Mouse (Mus musculus) spleen, adult 2 months (tissue): ENCODE results near the gene Stk38. TPM values are rescaled to one million over a fixed set of nuclear protein-coding genes. Genes with fewer than 3 reads are reported as not detected.

ENCODE experiments used
- DNase-seq, 2 experiments: peaks; one replicate each; pipeline versions ENCODE4 v3.0.0 to v3.0.0-alpha.2; 2012 to 2021; ENCODE audit warnings: low spot score in 2 of 2, low read depth in 1 of 2
- H3K27ac ChIP-seq: fragments of 200-500 bp; 2 replicates; pipeline ENCODE4 v1.5.1; 2012; ENCODE audit warnings: low read length, inconsistent platforms; ENCODE audit not compliant: insufficient read depth
- H3K27me3 ChIP-seq: fragments of 200-500 bp; 2 replicates; pipeline ENCODE4 v1.6.1; 2012; ENCODE audit warnings: mild to moderate bottlenecking, moderate library complexity, low read length, inconsistent platforms; ENCODE audit not compliant: control insufficient read depth, insufficient read depth
- H3K36me3 ChIP-seq: fragments of 200-500 bp; 2 replicates; pipeline ENCODE4 v1.6.1; 2012; ENCODE audit warnings: mild to moderate bottlenecking, low read length, inconsistent platforms; ENCODE audit not compliant: control insufficient read depth, insufficient read depth
- H3K4me1 ChIP-seq: fragments of 200-500 bp; 2 replicates; pipeline ENCODE4 v1.6.1; 2011; ENCODE audit warnings: inconsistent platforms; ENCODE audit not compliant: control insufficient read depth, insufficient read depth, insufficient read length
- H3K4me3 ChIP-seq: fragments of 200-500 bp; 2 replicates; pipeline ENCODE4 v1.5.1; 2011; ENCODE audit warnings: mild to moderate bottlenecking, inconsistent platforms; ENCODE audit not compliant: insufficient read depth, insufficient read length; ENCODE audit errors: extremely low read depth
- CTCF ChIP-seq: fragments of 200-500 bp; IDR thresholded peaks from 2 replicates; pipeline ENCODE4 v1.5.1; 2011; ENCODE audit warnings: mild to moderate bottlenecking, inconsistent platforms; ENCODE audit not compliant: insufficient read depth, insufficient read length, insufficient replicate concordance; ENCODE audit errors: extremely low read depth
- POLR2A ChIP-seq: fragments of 200-500 bp; IDR thresholded peaks from 2 replicates; pipeline ENCODE4 v1.6.1; 2011; ENCODE audit warnings: low read depth, low read length, inconsistent platforms
- WGBS: fragments of 180-500 bp; shearing (Covaris S2); methylation state at CpG from one replicate; pipeline ENCODE4 v1.1.7; 2018; 5-methylcytosine and 5-hydroxymethylcytosine counted together
- polyA plus RNA-seq: library from polyadenylated mRNA; depleted of rRNA; stranded (reverse); fragments of >200 nt; gene quantifications from 2 replicates; pipeline ENCODE4 v1.2.3, GENCODE M21; 2012

Stk38 gene
- polyA plus RNA-seq, 1 experiment: 119 TPM

- Histone ChIP-seq H3K36me3 (no peaks in the 10 kb centered on the region), H3K27ac (no peak overlapping the region), H3K4me3 (no peak overlapping the region), H3K27me3 (peaks cover 1% of the 10 kb centered on the region; the same call in 1 of the 2 replicates), H3K4me1 (no peaks in the 10 kb centered on the region)
- no peak for DNase-seq
- TF ChIP-seq POLR2A (no peak), CTCF (no peak)
- 94% methylated on average over 6 of the region's 6 CpGs for WGBS
Measured at GRCm38 (mm10) chr17:29053067-29053466, 45.3 kb upstream of the Stk38 start.

- TF ChIP-seq POLR2A (no peak), CTCF (no peak)
- 48% methylated on average over 14 of the region's 14 CpGs for WGBS
- H3K27ac ChIP-seq: no peak overlapping the region
- no peak for DNase-seq
- no peaks in the 10 kb centered on the region for H3K27me3 ChIP-seq
- no peaks in the 10 kb centered on the region for H3K4me1 ChIP-seq
- H3K4me3 ChIP-seq: no peak overlapping the region
- peaks cover 9% of the 10 kb centered on the region for H3K36me3 ChIP-seq
Measured at GRCm38 (mm10) chr17:29050791-29051190, 43.0 kb upstream of the Stk38 start.

GRCm38 (mm10) chr17:29049923-29050322 is 42.1 kb upstream of the Stk38 start:
- no peaks in the 10 kb centered on the region for H3K4me1 ChIP-seq
- WGBS: 85% methylated on average over 7 of the region's 7 CpGs
- TF ChIP-seq POLR2A (no peak), CTCF (no peak)
- no peaks in the 10 kb centered on the region for H3K27me3 ChIP-seq
- H3K27ac ChIP-seq: no peak overlapping the region
- DNase-seq: no peak
- H3K4me3 ChIP-seq: no peak overlapping the region
- peaks cover 13% of the 10 kb centered on the region for H3K36me3 ChIP-seq

- WGBS: 67% methylated on average over 5 of the region's 5 CpGs
- no peak for DNase-seq
- no peak overlapping the region for H3K4me3 ChIP-seq
- H3K27ac ChIP-seq: no peak overlapping the region
- H3K36me3 ChIP-seq: peaks cover 16% of the 10 kb centered on the region
- H3K27me3 ChIP-seq: no peaks in the 10 kb centered on the region
- no peaks in the 10 kb centered on the region for H3K4me1 ChIP-seq
- TF ChIP-seq POLR2A (no peak), CTCF (no peak)
Measured at GRCm38 (mm10) chr17:29049508-29049889, 41.7 kb upstream of the Stk38 start.

GRCm38 (mm10) chr17:29048748-29049507 is 41.1 kb upstream of the Stk38 start:
- H3K4me1 ChIP-seq: no peaks in the 10 kb centered on the region
- TF ChIP-seq POLR2A: no peak
- TF ChIP-seq CTCF: peak; percentile 86
- H3K4me3 ChIP-seq: no peak overlapping the region
- no peak overlapping the region for H3K27ac ChIP-seq
- WGBS: 26% methylated on average over 13 of the region's 13 CpGs
- DNase-seq: peak; percentile 43 to 75
- no peaks in the 10 kb centered on the region for H3K27me3 ChIP-seq
- H3K36me3 ChIP-seq: peaks cover 20% of the 10 kb centered on the region

- TF ChIP-seq POLR2A: no peak
- no peak for TF ChIP-seq CTCF
- peaks cover 25% of the 10 kb centered on the region for H3K36me3 ChIP-seq
- no peak for DNase-seq
- 84% methylated on average over 3 of the region's 3 CpGs for WGBS
- no peak overlapping the region for H3K27ac ChIP-seq
- no peak overlapping the region for H3K4me3 ChIP-seq
- no peaks in the 10 kb centered on the region for H3K27me3 ChIP-seq
- H3K4me1 ChIP-seq: no peaks in the 10 kb centered on the region
Measured at GRCm38 (mm10) chr17:29047697-29048514, 40.1 kb upstream of the Stk38 start.
